Mouse (Mus musculus): Measurements from ENCODE around the gene Mrtfb. TPM values are rescaled to one million over a fixed set of nuclear protein-coding genes. Genes with fewer than 3 reads are reported as not detected.

Gene Mrtfb
- polyA plus RNA-seq, 1 experiment from 2014 or later: 26.2 TPM

- Histone ChIP-seq H3K36me3 (replicated peaks; ENCODE audit: control insufficient read depth, insufficient read depth, low read depth, low read length) (no peaks in the 10 kb centered on the region), H3K4me2 (ENCODE audit: low read depth, low read length) (no peak overlapping the region), H3K9ac (replicated peaks; ENCODE audit: low read length) (no peak overlapping the region), H3K9me3 (replicated peaks; ENCODE audit: control insufficient read depth, low read length) (no peaks in the 10 kb centered on the region), H3K4me3 (ENCODE audit: low read depth, low read length) (no peak overlapping the region), H3K27ac (replicated peaks; ENCODE audit: low read depth, low read length) (no peak overlapping the region), H3K4me1 (ENCODE audit: control insufficient read depth, insufficient read depth, low read length) (no peaks in the 10 kb centered on the region), H3K27me3 (ENCODE audit: control insufficient read depth, insufficient read depth, low read length) (no peaks in the 10 kb centered on the region)
- 90% methylated on average over 4 of the region's 4 CpGs for WGBS
- ATAC-seq (replicated peaks; ENCODE audit: insufficient number of reproducible peaks, low FRiP score, low TSS enrichment, low read depth): no peak
- no peak for DNase-seq (ENCODE audit: low spot score)
Observed at GRCm38 (mm10) chr16:13328646-13329045, 72.4 kb downstream of the Mrtfb start.

GRCm38 (mm10) chr16:13329640-13330039, 73.4 kb downstream of the Mrtfb start:
- ATAC-seq (replicated peaks; ENCODE audit: insufficient number of reproducible peaks, low FRiP score, low TSS enrichment, low read depth): no peak
- no peaks in the 10 kb centered on the region for H3K4me1 ChIP-seq (ENCODE audit: control insufficient read depth, insufficient read depth, low read length)
- no peak for DNase-seq (ENCODE audit: low spot score)
- H3K27ac ChIP-seq (replicated peaks; ENCODE audit: low read depth, low read length): no peak overlapping the region
- H3K27me3 ChIP-seq (ENCODE audit: control insufficient read depth, insufficient read depth, low read length): no peaks in the 10 kb centered on the region
- no peak overlapping the region for H3K4me2 ChIP-seq (ENCODE audit: low read depth, low read length)
- H3K4me3 ChIP-seq (ENCODE audit: low read depth, low read length): no peak overlapping the region
- H3K9ac ChIP-seq (replicated peaks; ENCODE audit: low read length): no peak overlapping the region
- H3K36me3 ChIP-seq (replicated peaks; ENCODE audit: control insufficient read depth, insufficient read depth, low read depth, low read length): no peaks in the 10 kb centered on the region
- WGBS: 73% methylated on average over 3 of the region's 3 CpGs
- H3K9me3 ChIP-seq (replicated peaks; ENCODE audit: control insufficient read depth, low read length): no peaks in the 10 kb centered on the region

DNA sequence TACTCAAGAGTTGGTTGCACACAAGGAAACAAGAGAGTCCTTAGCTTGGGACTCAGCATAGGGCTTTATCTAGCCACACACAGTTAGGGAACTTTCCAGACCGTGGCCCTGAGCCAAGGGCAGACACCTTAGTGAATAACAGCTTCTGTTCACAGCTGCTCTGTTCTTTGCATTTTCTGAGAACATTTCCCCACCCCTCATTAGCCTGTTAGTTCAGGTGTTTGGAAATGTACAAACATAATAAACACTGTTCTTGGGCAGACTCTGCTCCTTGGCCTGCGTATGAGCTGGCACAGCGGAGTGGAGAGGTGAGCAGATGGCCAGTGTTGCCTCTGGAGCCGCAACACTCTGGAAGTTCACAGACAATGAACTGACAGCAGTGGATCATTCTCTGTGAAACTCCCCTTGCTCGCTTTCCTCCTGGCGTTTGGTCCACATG, 74.0 kb downstream of the Mrtfb start:
- DNase-seq (ENCODE audit: low spot score) (no peak), ATAC-seq (replicated peaks; ENCODE audit: insufficient number of reproducible peaks, low FRiP score, low TSS enrichment, low read depth) (no peak)
- H3K4me3 ChIP-seq (ENCODE audit: low read depth, low read length): no peak overlapping the region
- no peak overlapping the region for H3K27ac ChIP-seq (replicated peaks; ENCODE audit: low read depth, low read length)
- 78% methylated on average over 6 of the region's 6 CpGs for WGBS
- no peak overlapping the region for H3K4me2 ChIP-seq (ENCODE audit: low read depth, low read length)
- no peak overlapping the region for H3K9ac ChIP-seq (replicated peaks; ENCODE audit: low read length)
- no peaks in the 10 kb centered on the region for H3K4me1 ChIP-seq (ENCODE audit: control insufficient read depth, insufficient read depth, low read length)
- no peaks in the 10 kb centered on the region for H3K36me3 ChIP-seq (replicated peaks; ENCODE audit: control insufficient read depth, insufficient read depth, low read depth, low read length)
- no peaks in the 10 kb centered on the region for H3K9me3 ChIP-seq (replicated peaks; ENCODE audit: control insufficient read depth, low read length)
- no peaks in the 10 kb centered on the region for H3K27me3 ChIP-seq (ENCODE audit: control insufficient read depth, insufficient read depth, low read length)

GRCm38 (mm10) chr16:13331898-13332297, 75.6 kb downstream of the Mrtfb start:
- WGBS: 67% methylated on average over 3 of the region's 3 CpGs
- Histone ChIP-seq H3K27ac (replicated peaks; ENCODE audit: low read depth, low read length) (no peak overlapping the region), H3K27me3 (ENCODE audit: control insufficient read depth, insufficient read depth, low read length) (no peaks in the 10 kb centered on the region), H3K4me3 (ENCODE audit: low read depth, low read length) (no peak overlapping the region), H3K4me1 (ENCODE audit: control insufficient read depth, insufficient read depth, low read length) (no peaks in the 10 kb centered on the region), H3K4me2 (ENCODE audit: low read depth, low read length) (no peak overlapping the region), H3K9me3 (replicated peaks; ENCODE audit: control insufficient read depth, low read length) (no peaks in the 10 kb centered on the region), H3K36me3 (replicated peaks; ENCODE audit: control insufficient read depth, insufficient read depth, low read depth, low read length) (no peaks in the 10 kb centered on the region), H3K9ac (replicated peaks; ENCODE audit: low read length) (no peak overlapping the region)
- ATAC-seq (replicated peaks; ENCODE audit: insufficient number of reproducible peaks, low FRiP score, low TSS enrichment, low read depth): no peak
- DNase-seq (ENCODE audit: low spot score): no peak

DNA sequence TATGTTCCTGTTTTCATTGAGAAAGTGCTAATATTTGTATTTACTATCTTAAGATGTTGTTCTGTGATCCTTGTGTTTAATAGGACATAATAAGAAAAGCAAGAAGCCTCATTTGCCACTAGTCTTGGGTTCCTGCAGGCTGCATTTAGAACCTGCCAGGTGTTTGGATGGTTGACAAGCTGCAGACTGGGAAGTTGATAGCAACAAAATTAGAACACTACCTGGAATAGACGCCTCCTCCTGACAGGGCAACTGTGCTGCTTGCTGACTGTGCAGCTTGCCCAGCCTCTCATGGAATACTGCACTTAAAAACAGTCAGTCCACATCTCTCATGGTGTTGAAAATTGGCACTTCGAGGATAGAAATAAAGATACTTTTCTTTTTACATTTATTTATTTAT, 76.3 kb downstream of the Mrtfb start:
- no peaks in the 10 kb centered on the region for H3K27me3 ChIP-seq (ENCODE audit: control insufficient read depth, insufficient read depth, low read length)
- H3K27ac ChIP-seq (replicated peaks; ENCODE audit: low read depth, low read length): no peak overlapping the region
- H3K4me3 ChIP-seq (ENCODE audit: low read depth, low read length): no peak overlapping the region
- H3K4me2 ChIP-seq (ENCODE audit: low read depth, low read length): no peak overlapping the region
- no peaks in the 10 kb centered on the region for H3K9me3 ChIP-seq (replicated peaks; ENCODE audit: control insufficient read depth, low read length)
- no peak overlapping the region for H3K9ac ChIP-seq (replicated peaks; ENCODE audit: low read length)
- DNase-seq (ENCODE audit: low spot score) (no peak), ATAC-seq (replicated peaks; ENCODE audit: insufficient number of reproducible peaks, low FRiP score, low TSS enrichment, low read depth) (no peak)
- H3K4me1 ChIP-seq (ENCODE audit: control insufficient read depth, insufficient read depth, low read length): no peaks in the 10 kb centered on the region
- no peaks in the 10 kb centered on the region for H3K36me3 ChIP-seq (replicated peaks; ENCODE audit: control insufficient read depth, insufficient read depth, low read depth, low read length)
- WGBS: 83% methylated on average over 2 of the region's 2 CpGs

- Histone ChIP-seq H3K9ac (replicated peaks; ENCODE audit: low read length) (no peak overlapping the region), H3K36me3 (replicated peaks; ENCODE audit: control insufficient read depth, insufficient read depth, low read depth, low read length) (no peaks in the 10 kb centered on the region), H3K4me3 (ENCODE audit: low read depth, low read length) (no peak overlapping the region), H3K9me3 (replicated peaks; ENCODE audit: control insufficient read depth, low read length) (no peaks in the 10 kb centered on the region), H3K4me2 (ENCODE audit: low read depth, low read length) (no peak overlapping the region), H3K27ac (replicated peaks; ENCODE audit: low read depth, low read length) (no peak overlapping the region), H3K4me1 (ENCODE audit: control insufficient read depth, insufficient read depth, low read length) (no peaks in the 10 kb centered on the region), H3K27me3 (ENCODE audit: control insufficient read depth, insufficient read depth, low read length) (no peaks in the 10 kb centered on the region)
- DNase-seq (ENCODE audit: low spot score) (no peak), ATAC-seq (replicated peaks; ENCODE audit: insufficient number of reproducible peaks, low FRiP score, low TSS enrichment, low read depth) (no peak)
- 79% methylated on average over 5 of the region's 5 CpGs for WGBS
Observed at GRCm38 (mm10) chr16:13333781-13334341, 77.6 kb downstream of the Mrtfb start.

DNA sequence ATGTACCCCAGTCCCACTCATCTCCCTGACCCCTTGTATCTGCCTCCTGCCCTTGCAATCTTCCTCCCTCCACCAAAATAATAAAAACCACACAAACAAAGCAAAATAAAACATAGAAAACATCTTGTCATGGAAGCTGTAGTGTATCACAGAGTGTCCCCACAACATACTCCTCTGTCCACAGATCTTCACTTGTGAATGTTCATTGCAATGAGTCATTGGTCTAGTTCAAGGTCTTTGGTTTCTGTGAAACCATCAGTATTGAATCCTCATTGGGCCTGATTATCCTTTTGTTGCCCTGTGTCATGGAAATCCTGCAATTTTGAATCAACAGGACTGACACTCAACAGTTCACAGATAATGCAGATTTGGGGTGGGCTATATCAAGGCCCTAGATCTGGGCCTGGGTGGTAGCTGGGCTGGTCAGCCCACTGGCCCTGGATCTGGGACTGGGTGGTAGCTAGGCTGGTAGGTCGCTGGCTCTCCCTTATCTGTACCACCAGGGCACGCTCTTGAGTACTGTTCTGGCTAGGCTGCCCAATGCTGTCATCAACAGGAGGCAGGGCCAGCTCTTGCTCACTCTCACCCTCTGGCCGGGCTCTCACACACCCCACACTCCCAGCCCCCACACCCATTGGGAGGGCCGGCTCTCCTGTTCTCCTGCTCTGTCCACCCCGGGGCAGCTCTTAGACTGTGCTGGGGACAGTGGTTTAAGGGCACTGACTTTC, 80.4 kb downstream of the Mrtfb start:
- H3K9me3 ChIP-seq (replicated peaks; ENCODE audit: control insufficient read depth, low read length): no peaks in the 10 kb centered on the region
- no peak overlapping the region for H3K4me3 ChIP-seq (ENCODE audit: low read depth, low read length)
- 74% methylated on average over 5 of the region's 5 CpGs for WGBS
- no peaks in the 10 kb centered on the region for H3K27me3 ChIP-seq (ENCODE audit: control insufficient read depth, insufficient read depth, low read length)
- no peak overlapping the region for H3K9ac ChIP-seq (replicated peaks; ENCODE audit: low read length)
- H3K27ac ChIP-seq (replicated peaks; ENCODE audit: low read depth, low read length): no peak overlapping the region
- ATAC-seq (replicated peaks; ENCODE audit: insufficient number of reproducible peaks, low FRiP score, low TSS enrichment, low read depth): 0 out of 2 replicates have a peak, but pooled peaks have one; percentile 59
- H3K4me1 ChIP-seq (ENCODE audit: control insufficient read depth, insufficient read depth, low read length): no peaks in the 10 kb centered on the region
- DNase-seq (ENCODE audit: low spot score): no peak
- no peak overlapping the region for H3K4me2 ChIP-seq (ENCODE audit: low read depth, low read length)
- no peaks in the 10 kb centered on the region for H3K36me3 ChIP-seq (replicated peaks; ENCODE audit: control insufficient read depth, insufficient read depth, low read depth, low read length)

- H3K9ac ChIP-seq (replicated peaks; ENCODE audit: low read length): no peak overlapping the region
- H3K4me1 ChIP-seq (ENCODE audit: control insufficient read depth, insufficient read depth, low read length): no peaks in the 10 kb centered on the region
- no peak overlapping the region for H3K4me2 ChIP-seq (ENCODE audit: low read depth, low read length)
- H3K36me3 ChIP-seq (replicated peaks; ENCODE audit: control insufficient read depth, insufficient read depth, low read depth, low read length): no peaks in the 10 kb centered on the region
- H3K27me3 ChIP-seq (ENCODE audit: control insufficient read depth, insufficient read depth, low read length): no peaks in the 10 kb centered on the region
- ATAC-seq (replicated peaks; ENCODE audit: insufficient number of reproducible peaks, low FRiP score, low TSS enrichment, low read depth): no peak
- no peaks in the 10 kb centered on the region for H3K9me3 ChIP-seq (replicated peaks; ENCODE audit: control insufficient read depth, low read length)
- H3K27ac ChIP-seq (replicated peaks; ENCODE audit: low read depth, low read length): no peak overlapping the region
- DNase-seq (ENCODE audit: low spot score): no peak
- no peak overlapping the region for H3K4me3 ChIP-seq (ENCODE audit: low read depth, low read length)
- WGBS: 83% methylated on average over 4 of the region's 4 CpGs
Observed at GRCm38 (mm10) chr16:13338094-13338493, 81.8 kb downstream of the Mrtfb start.
